Mouse (Mus musculus) heart, embryonic 12.5 days (tissue): Measurements from ENCODE around the gene Fxyd1. TPM values are rescaled to one million over a fixed set of nuclear protein-coding genes. Genes with fewer than 3 reads are reported as not detected.

ENCODE experiments used
- ATAC-seq: fragments of 200-750 bp; cut with Nextera tagmentation; 2 replicates; pipeline ENCODE4 v1.8.0; 2017; ENCODE audit warnings: moderate TSS enrichment, moderate library complexity; ENCODE audit not compliant: insufficient number of reproducible peaks, low FRiP score
- H3K27ac ChIP-seq: fragments of 300-500 bp; sonication (generic); 2 replicates; pipeline ENCODE4 v1.5.1; 2016; ENCODE audit warnings: mild to moderate bottlenecking, moderate library complexity; ENCODE audit not compliant: poor library complexity, severe bottlenecking
- H3K27me3 ChIP-seq: fragments of 300-500 bp; sonication (generic); replicated peaks from 2 replicates; pipeline ENCODE4 v1.6.1; 2016; ENCODE audit warnings: mild to moderate bottlenecking, moderate library complexity
- H3K36me3 ChIP-seq: fragments of 300-500 bp; sonication (generic); 2 replicates; pipeline ENCODE4 v1.6.1; 2016; ENCODE audit warnings: mild to moderate bottlenecking, moderate library complexity
- H3K4me1 ChIP-seq: fragments of 300-500 bp; sonication (generic); replicated peaks from 2 replicates; pipeline ENCODE4 v1.6.1; 2016; ENCODE audit warnings: mild to moderate bottlenecking
- H3K4me2 ChIP-seq: fragments of 300-500 bp; sonication (generic); 2 replicates; pipeline ENCODE4 v1.6.1; 2016; ENCODE audit warnings: mild to moderate bottlenecking, moderate library complexity
- H3K4me3 ChIP-seq: fragments of 300-500 bp; sonication (generic); 2 replicates; pipeline ENCODE4 v1.5.1; 2016; ENCODE audit warnings: mild to moderate bottlenecking
- H3K9ac ChIP-seq: fragments of 300-500 bp; sonication (generic); 2 replicates; pipeline ENCODE4 v1.6.1; 2016; ENCODE audit warnings: mild to moderate bottlenecking, moderate library complexity
- H3K9me3 ChIP-seq: fragments of 300-500 bp; sonication (generic); replicated peaks from 2 replicates; pipeline ENCODE4 v1.6.1; 2016; ENCODE audit warnings: mild to moderate bottlenecking, moderate library complexity
- WGBS: fragments of 180-500 bp; shearing (Covaris S2); methylation state at CpG from one replicate; pipeline ENCODE4 v1.1.7; 2016; 5-methylcytosine and 5-hydroxymethylcytosine counted together
- microRNA-seq: library from miRNA; unstranded; fragments of <30 nt; microRNA quantifications from one replicate; pipeline ENCODE4, GENCODE M21; 2017
- polyA plus RNA-seq: library from polyadenylated mRNA; unstranded; fragments of >200 nt; fragmentation: Nextera tagmentation; extraction: Ambion mirVana; gene quantifications from 2 replicates; pipeline ENCODE4 v1.2.1, GENCODE M21; 2016

Fxyd1 gene
- polyA plus RNA-seq, 1 experiment from 2014 or later = 927 TPM

GRCm38 (mm10) chr7:31008889-31009288 lies 48.1 kb downstream of the Fxyd1 start:
- no peaks in the 10 kb centered on the region for H3K9me3 ChIP-seq
- no peak overlapping the region for H3K4me2 ChIP-seq
- 59% methylated on average over 3 of the region's 3 CpGs for WGBS
- H3K9ac ChIP-seq = no peak overlapping the region
- ATAC-seq = no peak
- H3K4me3 ChIP-seq = no peak overlapping the region
- H3K27me3 ChIP-seq = no peaks in the 10 kb centered on the region
- H3K4me1 ChIP-seq = no peaks in the 10 kb centered on the region
- H3K36me3 ChIP-seq = no peaks in the 10 kb centered on the region
- H3K27ac ChIP-seq = no peak overlapping the region

DNA sequence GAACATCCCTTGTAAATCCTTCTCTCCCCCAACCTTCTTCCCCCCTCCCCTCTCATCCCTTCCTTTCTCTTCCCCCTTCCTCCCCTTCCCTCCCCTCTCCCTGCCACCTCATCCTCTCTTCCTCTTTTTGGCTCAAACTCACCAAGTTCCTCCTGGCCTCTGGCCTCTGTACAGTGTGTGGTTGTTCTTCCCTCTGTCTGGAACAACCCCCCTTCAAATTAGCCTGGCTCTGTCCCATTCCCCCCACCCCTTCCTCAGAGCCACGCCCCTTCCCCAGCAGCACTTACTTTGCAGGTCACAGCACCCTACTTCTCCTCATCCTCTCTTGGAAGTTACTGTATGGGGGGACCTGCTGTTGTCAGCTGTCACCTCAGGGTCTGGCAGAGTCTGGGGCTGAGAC lies 48.8 kb downstream of the Fxyd1 start:
- H3K4me1 ChIP-seq = no peaks in the 10 kb centered on the region
- H3K36me3 ChIP-seq = no peaks in the 10 kb centered on the region
- no peak overlapping the region for H3K27ac ChIP-seq
- 57% methylated on average over 1 of the region's 1 CpGs for WGBS
- H3K4me3 ChIP-seq = no peak overlapping the region
- ATAC-seq = no peak
- H3K9ac ChIP-seq = no peak overlapping the region
- H3K27me3 ChIP-seq = no peaks in the 10 kb centered on the region
- H3K4me2 ChIP-seq = no peak overlapping the region
- H3K9me3 ChIP-seq = no peaks in the 10 kb centered on the region

GRCm38 (mm10) chr7:31007775-31008174 lies 49.2 kb downstream of the Fxyd1 start:
- Histone ChIP-seq H3K4me1 (peaks cover under 1% of the 10 kb centered on the region; the same call in 1 of the 2 replicates), H3K9ac (no peak overlapping the region), H3K27me3 (no peaks in the 10 kb centered on the region), H3K9me3 (no peaks in the 10 kb centered on the region), H3K4me3 (no peak overlapping the region), H3K4me2 (no peak overlapping the region), H3K27ac (no peak overlapping the region), H3K36me3 (no peaks in the 10 kb centered on the region)
- no peak for ATAC-seq
- 58% methylated on average over 1 of the region's 1 CpGs for WGBS

DNA sequence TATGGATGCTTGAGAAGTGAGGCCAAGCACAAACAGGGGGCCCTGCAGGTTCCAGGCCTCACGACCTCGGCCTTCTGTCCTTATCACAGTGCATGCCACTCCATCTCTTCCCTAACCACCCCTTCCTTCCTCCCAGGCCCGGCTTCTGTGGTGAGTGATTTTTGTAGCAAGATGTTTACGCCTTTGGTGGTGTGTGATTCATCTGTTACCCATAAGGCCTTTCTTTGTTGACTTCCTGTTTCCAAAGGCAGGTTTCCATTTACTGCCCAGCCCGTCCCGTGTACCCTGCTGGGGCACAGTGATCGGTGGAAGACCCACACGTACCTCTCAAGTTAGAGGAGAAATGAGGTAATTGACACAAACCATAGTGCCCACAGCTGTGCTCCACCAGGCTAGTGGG lies 54.3 kb downstream of the Fxyd1 start:
- Histone ChIP-seq H3K4me3 (no peak overlapping the region), H3K27me3 (no peaks in the 10 kb centered on the region), H3K9me3 (no peaks in the 10 kb centered on the region), H3K9ac (no peak overlapping the region), H3K4me1 (peaks cover 23% of the 10 kb centered on the region), H3K4me2 (no peak overlapping the region), H3K27ac (no peak overlapping the region), H3K36me3 (no peaks in the 10 kb centered on the region)
- WGBS = 42% methylated on average over 8 of the region's 8 CpGs
- ATAC-seq = peak; percentile 61

Small RNAs within 50 kb of the gene (microRNA-seq; reads per million reads assigned to microRNA genes)
- gene Mir7050 = not detected

Other genes starting within 250 kb of the Fxyd1 start
- not detected in 2 replicates for gene Ffar2, start 233.4 kb downstream of the Fxyd1 start, polyA plus RNA-seq
- gene Ffar3, start 201.0 kb downstream of the Fxyd1 start, polyA plus RNA-seq = not detected in 2 replicates
- gene Ffar1, start 195.6 kb downstream of the Fxyd1 start, polyA plus RNA-seq = not detected in 2 replicates
- gene Cd22, start 176.9 kb downstream of the Fxyd1 start, polyA plus RNA-seq = not detected in 2 replicates
- gene Mag, start 142.3 kb downstream of the Fxyd1 start, polyA plus RNA-seq = 0.18 TPM in 1 of 2 replicates, not detected in the other
- gene Hamp2, start 132.5 kb downstream of the Fxyd1 start, polyA plus RNA-seq = not detected in 2 replicates
- not detected in 2 replicates for gene Hamp, start 113.2 kb downstream of the Fxyd1 start, polyA plus RNA-seq
- gene Usf2, start 100.4 kb downstream of the Fxyd1 start, polyA plus RNA-seq = 18.4 and 22.5 TPM in 2 replicates
- 13.1 and 13.8 TPM in 2 replicates for gene Lsr, start 83.7 kb downstream of the Fxyd1 start, polyA plus RNA-seq
- 0.53 and 0.60 TPM in 2 replicates for gene Fam187b, start 83.4 kb downstream of the Fxyd1 start, polyA plus RNA-seq
- 34.8 and 37.3 TPM in 2 replicates for gene Fxyd5, start 14.7 kb downstream of the Fxyd1 start, polyA plus RNA-seq
- gene Fxyd7, start 5.7 kb downstream of the Fxyd1 start, polyA plus RNA-seq = 1.4 and 1.7 TPM in 2 replicates
- gene Lgi4, start 2.1 kb upstream of the Fxyd1 start, polyA plus RNA-seq = 0.14 TPM in 1 of 2 replicates, not detected in the other
- 0.15 and 0.23 TPM in 2 replicates for gene Fxyd3, start 19.5 kb upstream of the Fxyd1 start, polyA plus RNA-seq
- gene Hpn, start 58.1 kb upstream of the Fxyd1 start, polyA plus RNA-seq = 1.9 and 2.0 TPM in 2 replicates
- 5.3 and 5.7 TPM in 2 replicates for gene Scn1b, start 69.8 kb upstream of the Fxyd1 start, polyA plus RNA-seq
- gene Gramd1a, start 98.7 kb upstream of the Fxyd1 start, polyA plus RNA-seq = 63.4 and 64.6 TPM in 2 replicates
- not detected in 2 replicates for gene Scgb2b2, start 233.3 kb upstream of the Fxyd1 start, polyA plus RNA-seq
- gene Scgb1b2, start 234.6 kb upstream of the Fxyd1 start, polyA plus RNA-seq = not detected in 2 replicates